Mouse (Mus musculus): ENCODE data around the gene Duox2. TPM values are rescaled to one million over a fixed set of nuclear protein-coding genes. Genes with fewer than 3 reads are reported as not detected.

Duox2 gene
- polyA plus RNA-seq, 1 experiment from 2014 or later: 0.61 TPM

DNA sequence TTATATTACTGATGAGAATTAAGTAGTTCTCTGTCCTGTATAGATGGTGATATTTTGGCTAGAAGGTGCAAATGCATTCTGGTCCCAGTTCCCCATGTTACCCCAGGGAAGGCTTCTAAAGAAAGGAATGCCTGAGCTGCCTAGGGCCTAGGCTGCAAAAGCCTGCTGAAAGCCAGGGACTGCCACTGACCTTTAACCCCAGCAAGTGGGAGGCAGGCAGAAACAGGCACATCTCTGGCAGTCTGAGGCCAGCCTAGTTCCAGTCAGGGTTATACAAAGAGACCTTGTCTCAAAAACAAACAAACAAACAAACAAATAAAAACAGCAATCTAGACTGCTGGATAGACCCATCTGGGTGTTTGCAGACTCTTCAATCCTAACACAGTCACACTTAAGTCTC lies 57.5 kb downstream of the Duox2 start:
- DNase-seq (ENCODE audit: low spot score): no peak

DNA sequence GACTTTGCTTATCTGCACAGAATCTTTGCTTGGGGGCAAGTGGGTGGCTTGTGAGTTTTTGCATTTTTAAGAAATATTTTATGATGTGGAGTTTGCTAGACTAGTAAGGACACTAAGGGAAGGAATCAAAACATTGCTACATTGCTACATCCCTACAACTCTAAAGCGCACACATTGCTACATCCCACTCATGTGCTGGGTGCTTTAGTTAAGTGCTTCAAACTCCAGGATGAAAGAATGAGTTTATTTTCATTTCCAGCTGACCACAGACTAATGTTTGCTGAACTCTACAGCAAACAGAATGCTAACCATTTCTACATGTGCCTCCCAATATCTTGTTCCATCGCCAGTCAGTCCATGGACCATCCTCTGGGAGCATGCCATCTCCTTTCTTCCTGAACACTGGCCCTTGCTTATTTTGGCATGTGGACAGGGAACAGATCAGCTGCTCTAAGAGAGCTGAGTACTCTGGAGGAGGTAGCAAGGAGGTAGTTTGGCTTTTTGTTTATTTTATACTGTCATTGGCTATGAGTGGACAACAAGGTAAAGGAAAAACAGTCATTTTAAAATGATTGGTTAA lies 60.3 kb downstream of the Duox2 start:
- no peak for DNase-seq (ENCODE audit: low spot score)

GRCm38 (mm10) chr2:122236321-122236720 lies 61.9 kb downstream of the Duox2 start:
- DNase-seq (ENCODE audit: low spot score): no peak

DNA sequence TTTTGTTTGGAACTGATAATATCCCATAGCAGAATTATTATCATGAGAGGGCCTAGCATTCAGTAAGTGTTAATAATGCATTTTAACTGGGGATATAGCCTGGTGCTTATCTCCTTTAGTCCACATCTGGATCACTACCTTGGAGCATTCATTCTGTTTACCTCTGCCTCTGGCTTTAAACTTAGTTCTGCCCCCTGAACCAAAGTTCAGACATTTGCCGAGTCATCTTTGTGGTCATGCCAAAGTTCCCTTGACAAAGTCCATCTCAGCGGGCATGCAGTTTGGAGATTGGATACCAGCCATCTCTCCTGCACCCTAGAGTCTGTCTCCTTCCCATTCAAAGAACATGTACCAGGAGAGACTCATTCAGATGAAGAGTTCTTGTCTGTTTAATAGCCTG lies 62.8 kb downstream of the Duox2 start:
- DNase-seq (ENCODE audit: low spot score): no peak

DNA sequence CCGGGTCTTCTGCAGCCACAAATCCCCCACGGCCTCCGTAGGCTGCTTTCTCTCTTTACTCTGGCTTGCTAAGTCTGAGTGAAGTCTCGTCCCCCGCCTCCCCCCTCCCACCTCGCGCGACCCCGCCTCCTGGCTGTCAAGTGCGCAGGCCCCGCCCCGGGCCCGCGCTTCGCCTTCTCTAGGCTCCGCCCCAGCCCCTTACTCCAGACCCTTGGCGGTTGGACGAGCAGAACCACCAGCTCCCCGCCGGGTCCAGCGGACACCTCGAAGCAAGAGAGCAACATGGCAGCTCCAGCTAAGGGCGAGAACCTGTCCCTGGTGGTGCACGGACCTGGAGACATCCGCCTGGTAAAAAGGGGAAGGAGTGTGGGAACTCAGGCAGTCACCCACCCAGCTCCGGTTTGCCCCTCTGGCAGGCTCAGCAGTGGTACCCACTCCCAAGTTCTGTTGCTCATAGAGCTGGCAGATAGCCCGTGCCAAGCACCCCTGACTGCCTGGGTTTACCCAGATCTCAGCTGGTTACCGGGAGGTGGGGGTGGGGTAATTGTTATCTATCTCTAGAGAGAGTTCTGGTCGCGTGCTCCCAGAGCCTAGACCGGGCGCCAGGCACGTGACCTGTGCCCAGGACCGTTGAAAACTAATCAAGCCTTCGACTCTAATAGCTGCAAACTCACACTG lies 63.5 kb downstream of the Duox2 start, which contains the start of gene Sord:
TSS of gene Sord (plus strand) at position 139 of the 678 bp plus-strand sequence.
- DNase-seq (ENCODE audit: low spot score): peak; percentile 89

DNA sequence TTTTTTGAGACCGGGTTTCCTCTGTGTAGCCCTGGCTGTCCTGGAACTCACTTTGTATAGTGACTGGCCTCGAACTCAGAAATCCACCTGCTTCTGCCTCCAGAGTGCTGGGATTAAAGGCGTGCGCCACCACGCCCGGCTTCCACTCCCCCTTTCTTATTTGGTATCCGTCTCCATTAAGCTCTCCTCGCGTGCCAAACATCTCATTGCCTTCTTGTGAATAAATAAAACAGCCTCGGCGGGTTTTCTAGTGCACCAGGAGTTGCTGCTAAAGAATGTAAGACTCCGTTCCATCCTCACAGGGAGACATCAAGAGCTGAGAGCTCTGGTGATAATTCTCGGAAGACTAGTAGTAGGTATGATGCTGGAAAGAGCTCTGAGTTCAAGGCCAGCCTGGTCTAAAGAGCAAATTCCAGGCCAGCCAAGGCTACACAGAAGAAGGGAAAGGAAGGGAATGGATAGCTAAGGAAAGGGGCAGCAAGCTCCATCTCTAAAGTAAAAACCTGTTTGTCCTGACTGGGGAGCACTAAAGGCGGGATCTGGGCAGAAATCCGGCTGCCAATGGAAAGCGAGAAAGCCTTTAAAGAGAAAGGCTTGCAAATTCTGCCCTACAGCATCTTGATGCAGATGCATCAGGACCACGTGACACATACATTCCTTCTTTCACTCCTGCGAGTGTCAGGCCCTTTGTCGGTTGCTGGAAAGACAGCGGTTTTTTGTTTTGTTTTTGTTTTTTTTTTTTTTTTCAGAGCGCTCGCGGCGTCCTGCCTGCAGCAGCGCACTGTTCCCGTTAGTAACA lies 64.3 kb downstream of the Duox2 start:
- DNase-seq (ENCODE audit: low spot score): no peak

GRCm38 (mm10) chr2:122233341-122233740 lies 64.9 kb downstream of the Duox2 start:
- DNase-seq (ENCODE audit: low spot score): no peak

DNA sequence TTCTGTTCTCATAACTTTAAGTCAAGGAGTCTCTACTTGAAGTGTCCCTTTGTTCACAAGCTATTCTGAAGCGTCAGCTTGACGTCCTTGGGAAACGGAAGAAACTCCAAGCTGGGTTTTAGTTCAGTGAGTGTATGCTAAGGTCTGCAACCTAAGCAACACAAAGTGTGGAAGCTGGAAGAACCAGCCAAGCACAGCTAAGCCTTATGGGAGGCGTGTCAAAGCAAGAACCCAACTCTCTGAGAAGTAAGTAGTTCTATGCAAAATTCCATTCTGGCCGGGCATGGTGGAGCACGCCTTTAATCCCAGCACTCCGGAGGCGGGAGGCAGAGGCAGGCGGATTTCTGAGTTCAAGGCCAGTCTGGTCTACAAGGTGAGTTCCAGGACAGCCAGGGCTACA lies 66.6 kb downstream of the Duox2 start:
- no peak for DNase-seq (ENCODE audit: low spot score)

DNA sequence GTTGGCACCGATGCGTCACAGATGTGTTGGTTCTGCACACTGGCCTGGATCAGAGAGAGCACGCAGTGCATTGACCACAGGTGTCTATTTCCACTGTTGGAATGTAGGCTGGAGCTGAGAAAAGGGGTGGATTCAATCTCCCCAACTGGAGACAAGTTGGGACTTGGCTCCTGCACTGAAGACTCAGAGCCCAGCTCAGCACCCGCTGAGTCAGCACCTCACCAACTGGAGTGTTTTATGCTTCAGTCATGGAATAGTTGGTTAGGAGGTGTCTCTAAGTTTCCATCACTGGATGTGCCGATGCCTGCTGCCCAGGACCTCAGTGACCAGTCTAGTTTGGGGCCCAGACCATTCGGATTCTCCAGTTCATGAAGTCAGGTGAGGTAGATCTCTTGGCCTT lies 67.9 kb downstream of the Duox2 start:
- DNase-seq (ENCODE audit: low spot score): no peak

Other genes with a start within 250 kb of the Duox2 start
- gene Spg11, start 180.1 kb downstream of the Duox2 start, polyA plus RNA-seq (2015; fragmentation: Nextera tagmentation; extraction: Ambion mirVana): 5.8 and 6.9 TPM in 2 replicates
- 1,787 and 1,863 TPM in 2 replicates for gene B2m, start 150.8 kb downstream of the Duox2 start, polyA plus RNA-seq (2015; fragmentation: Nextera tagmentation; extraction: Ambion mirVana)
- gene Trim69, start 137.7 kb downstream of the Duox2 start, polyA plus RNA-seq (2015; fragmentation: Nextera tagmentation; extraction: Ambion mirVana): 0.08 and 0.14 TPM in 2 replicates
- 1.1 and 2.5 TPM in 2 replicates for gene Patl2, start 112.3 kb downstream of the Duox2 start, polyA plus RNA-seq (2015; fragmentation: Nextera tagmentation; extraction: Ambion mirVana)
- not detected in 2 replicates for gene Terb2, start 112.2 kb downstream of the Duox2 start, polyA plus RNA-seq (2015; fragmentation: Nextera tagmentation; extraction: Ambion mirVana)
- gene Sord, start 63.7 kb downstream of the Duox2 start, polyA plus RNA-seq (2015; fragmentation: Nextera tagmentation; extraction: Ambion mirVana): 48.9 and 51.3 TPM in 2 replicates
- gene Duoxa2, start 451 bp upstream of the Duox2 start, polyA plus RNA-seq (2015; fragmentation: Nextera tagmentation; extraction: Ambion mirVana): 0.34 TPM in 1 of 2 replicates, not detected in the other
- gene Duoxa1, start 15.3 kb upstream of the Duox2 start, polyA plus RNA-seq (2015; fragmentation: Nextera tagmentation; extraction: Ambion mirVana): 2.1 and 2.3 TPM in 2 replicates
- gene Duox1, start 17.2 kb upstream of the Duox2 start, polyA plus RNA-seq (2015; fragmentation: Nextera tagmentation; extraction: Ambion mirVana): 0.08 and 0.16 TPM in 2 replicates
- 3.4 and 3.9 TPM in 2 replicates for gene Shf, start 70.7 kb upstream of the Duox2 start, polyA plus RNA-seq (2015; fragmentation: Nextera tagmentation; extraction: Ambion mirVana)
- 25.0 and 29.1 TPM in 2 replicates for gene Slc28a2, start 128.0 kb upstream of the Duox2 start, polyA plus RNA-seq (2015; fragmentation: Nextera tagmentation; extraction: Ambion mirVana)
- gene Gm14085, start 186.5 kb upstream of the Duox2 start, polyA plus RNA-seq (2015; fragmentation: Nextera tagmentation; extraction: Ambion mirVana): 5.4 and 8.8 TPM in 2 replicates

Measured in thymus, postnatal 0 days (tissue).